Mouse (Mus musculus) bone marrow, adult 2 months (tissue): ENCODE results near the gene Ksr2.

Experiments
- CTCF ChIP-seq: fragments of 200-500 bp; IDR thresholded peaks from 2 replicates; pipeline ENCODE4 v1.5.1; 2011; ENCODE audit warnings: low read length, control low read depth; ENCODE audit not compliant: control insufficient read depth, insufficient read depth
- POLR2A ChIP-seq: fragments of 200-500 bp; IDR thresholded peaks from 2 replicates; pipeline ENCODE4 v1.6.1; 2011; ENCODE audit warnings: low read depth, mild to moderate bottlenecking, control low read depth, low read length, borderline replicate concordance; ENCODE audit not compliant: control insufficient read depth

DNA sequence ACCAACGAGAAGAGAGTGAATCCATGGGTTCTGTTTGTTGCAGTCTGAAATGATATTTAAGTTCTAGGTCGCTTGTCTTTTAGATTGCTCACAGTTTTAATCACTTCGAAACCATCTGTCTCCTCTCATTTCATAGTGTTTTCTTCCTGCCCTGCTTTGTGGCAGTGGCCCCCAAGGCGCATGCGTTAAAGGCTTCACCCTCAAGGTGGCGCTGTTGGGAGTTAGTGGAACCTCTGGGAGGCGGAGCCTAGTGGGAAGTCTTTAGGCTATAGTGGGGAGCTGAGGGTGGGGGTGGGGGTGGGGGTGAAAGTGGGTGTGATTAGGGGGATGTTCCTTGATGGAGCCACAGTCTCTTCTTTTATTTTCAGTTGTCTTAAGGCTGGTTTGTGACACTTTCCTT lies 214.6 kb downstream of the Ksr2 start:
- no peak for TF ChIP-seq CTCF
- no peak for TF ChIP-seq POLR2A
